Mouse (Mus musculus) T-cell, adult 66 days (primary cell): ENCODE measurements around the gene Gm7951. TPM values are rescaled to one million over a fixed set of nuclear protein-coding genes. Genes with fewer than 3 reads are reported as not detected.

Experiments used
- total RNA-seq, 2 experiments: library from RNA; stranded (reverse); gene quantifications; 3 replicates in 1 of 2; 4 replicates in 1 of 2; pipeline ENCODE4 v1.2.4; 2023

Gene Gm7951
- not detected for total RNA-seq

DNA sequence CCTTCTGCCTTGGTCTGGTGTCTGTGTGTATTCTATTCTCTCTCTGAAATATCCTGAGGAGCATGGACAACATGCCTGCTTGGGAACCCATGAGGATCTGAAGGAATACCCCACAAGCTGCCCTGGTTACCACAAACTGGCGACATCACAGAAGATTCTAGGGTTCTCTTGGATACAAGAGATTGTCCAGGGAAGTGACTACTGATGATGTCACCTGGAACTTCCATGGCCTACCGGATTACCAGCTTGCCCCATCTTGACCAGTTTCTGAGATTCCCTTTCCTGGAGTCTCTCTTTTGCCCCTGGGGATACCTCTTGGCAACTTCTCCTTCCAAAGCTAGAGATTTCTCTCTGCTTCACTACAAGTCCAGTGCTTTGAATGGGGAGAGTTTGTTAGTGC lies at the start of gene Gm7951:
Gene Gm7951, minus strand, starts transcription at position 101 of the 400 bp plus-strand sequence.

DNA sequence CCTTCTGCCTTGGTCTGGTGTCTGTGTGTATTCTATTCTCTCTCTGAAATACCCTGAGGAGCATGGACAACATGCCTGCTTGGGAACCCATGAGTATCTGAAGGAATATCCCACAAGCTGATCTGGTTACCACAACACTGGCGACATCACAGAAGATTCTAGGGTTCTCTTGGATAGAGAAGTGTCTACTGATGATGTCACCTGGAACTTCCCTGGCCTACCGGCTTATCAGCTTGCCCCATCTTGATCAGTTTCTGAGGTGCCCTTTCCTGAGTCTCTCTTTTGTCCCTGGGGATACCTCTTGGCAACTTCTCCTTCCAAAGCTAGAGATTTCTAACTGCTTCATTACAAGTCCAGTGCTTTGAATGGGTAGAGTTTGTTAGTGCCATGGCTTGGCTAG lies 45.4 kb upstream of the Gm7951 start, which contains the start of gene Gm17027:
Gene Gm17027, minus strand, starts transcription at position 101 of the 400 bp plus-strand sequence.

Other genes starting within 250 kb of the Gm7951 start
- gene Gm7980, start 210.1 kb downstream of the Gm7951 start, total RNA-seq, result not detected
- gene 1700049E17Rik1, start 192.4 kb downstream of the Gm7951 start, total RNA-seq, result not detected
- not detected for gene 1700024B05Rik, start 173.4 kb downstream of the Gm7951 start, total RNA-seq
- not detected for gene Gm6401, start 149.4 kb downstream of the Gm7951 start, total RNA-seq
- gene Gm3543, start 134.0 kb downstream of the Gm7951 start, total RNA-seq, result not detected
- gene Gm17027, start 45.3 kb upstream of the Gm7951 start, total RNA-seq, result not detected
- gene Gm3573, start 73.4 kb upstream of the Gm7951 start, total RNA-seq, result not detected
- not detected for gene Gm17026, start 142.7 kb upstream of the Gm7951 start, total RNA-seq
- gene Gm9611, start 180.0 kb upstream of the Gm7951 start, total RNA-seq, result not detected
- not detected for gene Gm7995, start 192.8 kb upstream of the Gm7951 start, total RNA-seq